Mouse (Mus musculus): ENCODE results near the gene Hdlbp. TPM values are rescaled to one million over a fixed set of nuclear protein-coding genes. Genes with fewer than 3 reads are reported as not detected.

The Hdlbp gene
- polyA plus RNA-seq, 1 experiment: 105 TPM

- no peak for TF ChIP-seq POLR2A (IDR thresholded peaks at IDR 0.05; ENCODE audit: borderline replicate concordance, insufficient read depth, low read length)
- TF ChIP-seq CTCF (IDR thresholded peaks at IDR 0.05; ENCODE audit: borderline replicate concordance, insufficient read depth, low read depth, low read length): no peak
- H3K4me3 ChIP-seq (replicated peaks; ENCODE audit: insufficient read depth, low read depth, low read length): no peak within 1 kb of the TSS
- no peaks in the 10 kb centered on the region for H3K27me3 ChIP-seq (ENCODE audit: control insufficient read depth, insufficient read depth, low read length)
- H3K4me1 ChIP-seq (ENCODE audit: control insufficient read depth, insufficient read depth, low read length): no peaks in the 10 kb centered on the region
- H3K27ac ChIP-seq (ENCODE audit: insufficient read depth, low read length): no peak within 1 kb of the TSS
- WGBS: 71% methylated on average over 4 of the region's 4 CpGs
- DNase-seq: no peak
Observed at GRCm38 (mm10) chr1:93373665-93374064, 105.0 kb downstream of the Hdlbp start, which contains the start of gene Ano7. Gene Ano7, plus strand, starts transcription at chr1:93373930.

GRCm38 (mm10) chr1:93365641-93366040 lies 113.0 kb downstream of the Hdlbp start:
- TF ChIP-seq CTCF (IDR thresholded peaks at IDR 0.05; ENCODE audit: borderline replicate concordance, insufficient read depth, low read depth, low read length): no peak
- TF ChIP-seq POLR2A (IDR thresholded peaks at IDR 0.05; ENCODE audit: borderline replicate concordance, insufficient read depth, low read length): no peak
- WGBS: 95% methylated on average over 6 of the region's 6 CpGs
- no peak overlapping the region for H3K4me3 ChIP-seq (replicated peaks; ENCODE audit: insufficient read depth, low read depth, low read length)
- no peak overlapping the region for H3K27ac ChIP-seq (ENCODE audit: insufficient read depth, low read length)
- H3K4me1 ChIP-seq (ENCODE audit: control insufficient read depth, insufficient read depth, low read length): no peaks in the 10 kb centered on the region
- DNase-seq: no peak
- no peaks in the 10 kb centered on the region for H3K27me3 ChIP-seq (ENCODE audit: control insufficient read depth, insufficient read depth, low read length)

DNA sequence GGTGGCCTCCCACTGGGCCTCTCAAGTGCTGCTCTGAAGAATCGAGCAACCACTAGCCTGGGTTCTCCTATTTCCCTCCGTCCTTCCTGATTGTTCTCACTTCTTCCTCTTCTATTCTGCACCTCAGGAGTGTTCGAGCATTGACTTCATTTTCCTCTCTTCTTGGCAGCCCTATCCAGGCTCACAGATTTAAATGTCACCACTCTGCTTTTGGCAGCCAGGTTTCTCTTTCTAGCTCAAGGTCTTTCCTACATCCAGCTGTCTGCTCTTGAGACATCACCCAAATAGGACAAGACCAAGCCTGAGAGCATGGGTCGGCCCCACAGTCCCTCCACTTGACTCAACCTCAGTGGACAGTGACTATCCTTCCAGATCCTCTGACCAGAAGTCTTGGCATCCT lies 116.0 kb downstream of the Hdlbp start:
- WGBS: 83% methylated on average over 4 of the region's 4 CpGs
- Histone ChIP-seq H3K4me3 (replicated peaks; ENCODE audit: insufficient read depth, low read depth, low read length) (no peak overlapping the region), H3K4me1 (ENCODE audit: control insufficient read depth, insufficient read depth, low read length) (no peaks in the 10 kb centered on the region), H3K27ac (ENCODE audit: insufficient read depth, low read length) (no peak overlapping the region), H3K27me3 (ENCODE audit: control insufficient read depth, insufficient read depth, low read length) (no peaks in the 10 kb centered on the region)
- DNase-seq: no peak
- no peak for TF ChIP-seq POLR2A (IDR thresholded peaks at IDR 0.05; ENCODE audit: borderline replicate concordance, insufficient read depth, low read length)
- no peak for TF ChIP-seq CTCF (IDR thresholded peaks at IDR 0.05; ENCODE audit: borderline replicate concordance, insufficient read depth, low read depth, low read length)

Other genes starting within 250 kb of the Hdlbp start
- 18.5 and 20.6 TPM in 2 replicates for gene Sned1, start 243.0 kb downstream of the Hdlbp start, polyA plus RNA-seq (2012; rRNA removed)
- gene Mterf4, start 172.9 kb downstream of the Hdlbp start, polyA plus RNA-seq (2012; rRNA removed): 20.2 and 20.5 TPM in 2 replicates
- gene Ppp1r7, start 136.0 kb downstream of the Hdlbp start, polyA plus RNA-seq (2012; rRNA removed): 22.4 and 23.4 TPM in 2 replicates
- gene Pask, start 135.3 kb downstream of the Hdlbp start, polyA plus RNA-seq (2012; rRNA removed): 4.5 and 5.5 TPM in 2 replicates
- gene Ano7, start 104.9 kb downstream of the Hdlbp start, polyA plus RNA-seq (2012; rRNA removed): 0.41 TPM in 2 replicates
- gene Farp2, start 33.3 kb upstream of the Hdlbp start, polyA plus RNA-seq (2012; rRNA removed): 5.7 and 6.3 TPM in 2 replicates
- gene Stk25, start 179.8 kb upstream of the Hdlbp start, polyA plus RNA-seq (2012; rRNA removed): 291 and 305 TPM in 2 replicates
- gene Bok, start 206.8 kb upstream of the Hdlbp start, polyA plus RNA-seq (2012; rRNA removed): 20.6 and 21.2 TPM in 2 replicates

Measured in cerebellum, adult 2 months (tissue).